Mouse (Mus musculus) megakaryocyte, embryonic 14.5 days (primary cell): ENCODE data around the gene Fgfr2.

Source experiments
- FLI1 ChIP-seq: IDR thresholded peaks from 2 replicates; pipeline ENCODE4 v1.6.1; 2012; ENCODE audit warnings: low read length, inconsistent platforms, mixed read lengths
- GATA1 ChIP-seq: IDR thresholded peaks from 3 replicates; pipeline ENCODE4 v1.6.1; 2012; ENCODE audit warnings: mixed read lengths, low read length, inconsistent platforms, borderline replicate concordance

DNA sequence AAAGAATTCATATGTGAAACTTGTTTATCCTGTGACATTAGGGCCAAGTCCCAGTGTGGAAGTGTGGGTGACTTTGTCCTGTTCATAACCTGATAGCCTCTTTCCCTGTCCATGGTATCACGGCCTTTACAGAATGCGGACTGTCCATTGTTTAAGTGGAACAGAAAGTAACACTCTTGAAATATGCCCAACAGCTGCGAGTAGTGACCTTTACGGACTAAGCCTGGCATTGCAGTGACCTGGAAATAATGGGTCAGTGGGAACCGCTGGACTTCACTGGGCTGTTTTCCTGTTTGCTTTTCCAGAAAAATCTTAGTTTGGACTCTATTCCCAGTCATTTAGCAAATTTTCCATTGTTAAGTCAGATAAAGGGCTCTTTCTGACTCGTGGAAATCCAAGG lies 1452.6 kb downstream of the Fgfr2 start:
- TF ChIP-seq FLI1 (no peak), GATA1 (no peak)
